Mouse (Mus musculus): ENCODE measurements at regions not wholly inside any gene's neighbourhood (a gene's known extent, or its start where the extent isn't known, plus 50 kb on each side); places are given as distances from the start of the nearest gene placed in this dataset.

DNA sequence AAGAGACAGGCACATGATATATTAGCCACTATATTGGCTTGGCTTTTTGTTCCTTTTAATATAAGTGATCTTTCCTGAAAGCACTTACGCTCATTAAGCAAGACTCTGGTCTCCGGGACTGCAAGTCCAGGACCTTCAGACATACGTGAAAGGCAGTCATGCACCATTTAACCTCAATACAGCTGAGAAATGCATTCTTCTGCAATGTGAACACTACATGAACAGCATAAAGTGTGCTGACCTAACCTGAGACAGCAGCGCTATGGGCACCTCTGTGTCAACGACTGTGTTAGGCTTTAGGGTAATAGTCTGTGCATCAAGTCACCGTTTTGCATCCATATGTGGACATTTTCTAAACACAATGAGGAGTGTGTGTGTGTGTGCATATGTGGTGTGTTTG, 137.3 kb downstream of the Gm11146 start:
- Histone ChIP-seq H3K27me3 (ENCODE audit: control insufficient read depth, insufficient read depth, low read length) (no peaks in the 10 kb centered on the region), H3K4me3 (ENCODE audit: low read depth, low read length) (no peak overlapping the region), H3K4me1 (ENCODE audit: control insufficient read depth, insufficient read depth, insufficient read length, low read length) (no peaks in the 10 kb centered on the region), H3K36me3 (ENCODE audit: control insufficient read depth, insufficient read depth, low read length) (no peaks in the 10 kb centered on the region), H3K27ac (ENCODE audit: insufficient read depth, low read depth, low read length) (no peak overlapping the region)
- WGBS = 89% methylated on average over 6 of the region's 6 CpGs
- no peak for TF ChIP-seq POLR2A (IDR thresholded peaks at IDR 0.05; ENCODE audit: low read depth, low read length)
- no peak for TF ChIP-seq CTCF (IDR thresholded peaks at IDR 0.05; ENCODE audit: extremely low read depth, insufficient read length, insufficient replicate concordance, low read depth, low read length)

DNA sequence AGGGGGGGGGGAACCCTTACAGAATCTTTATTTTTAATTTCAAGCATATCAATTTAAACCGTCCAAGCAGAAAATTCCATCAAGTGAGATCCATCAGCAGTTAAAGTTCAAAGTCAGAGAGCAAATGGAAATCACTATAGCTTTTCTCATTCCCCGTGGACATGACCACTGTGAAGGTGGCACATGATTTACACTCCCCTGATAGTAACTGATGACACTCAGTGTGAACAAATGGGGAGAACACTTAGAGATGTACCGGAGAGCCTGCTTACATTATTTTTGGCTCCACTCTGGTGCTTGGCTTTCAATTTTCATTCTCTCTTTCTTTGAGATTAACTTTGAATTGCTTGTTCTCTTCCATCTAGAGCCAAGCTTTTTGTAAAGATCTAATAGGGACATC, 140.0 kb downstream of the Gm11146 start:
- Histone ChIP-seq H3K4me3 (ENCODE audit: low read depth, low read length) (no peak overlapping the region), H3K27me3 (ENCODE audit: control insufficient read depth, insufficient read depth, low read length) (no peaks in the 10 kb centered on the region), H3K36me3 (ENCODE audit: control insufficient read depth, insufficient read depth, low read length) (no peaks in the 10 kb centered on the region), H3K27ac (ENCODE audit: insufficient read depth, low read depth, low read length) (no peak overlapping the region), H3K4me1 (ENCODE audit: control insufficient read depth, insufficient read depth, insufficient read length, low read length) (no peaks in the 10 kb centered on the region)
- TF ChIP-seq POLR2A (IDR thresholded peaks at IDR 0.05; ENCODE audit: low read depth, low read length) (no peak), CTCF (IDR thresholded peaks at IDR 0.05; ENCODE audit: extremely low read depth, insufficient read length, insufficient replicate concordance, low read depth, low read length) (no peak)
- WGBS = 76% methylated on average over 3 of the region's 3 CpGs

DNA sequence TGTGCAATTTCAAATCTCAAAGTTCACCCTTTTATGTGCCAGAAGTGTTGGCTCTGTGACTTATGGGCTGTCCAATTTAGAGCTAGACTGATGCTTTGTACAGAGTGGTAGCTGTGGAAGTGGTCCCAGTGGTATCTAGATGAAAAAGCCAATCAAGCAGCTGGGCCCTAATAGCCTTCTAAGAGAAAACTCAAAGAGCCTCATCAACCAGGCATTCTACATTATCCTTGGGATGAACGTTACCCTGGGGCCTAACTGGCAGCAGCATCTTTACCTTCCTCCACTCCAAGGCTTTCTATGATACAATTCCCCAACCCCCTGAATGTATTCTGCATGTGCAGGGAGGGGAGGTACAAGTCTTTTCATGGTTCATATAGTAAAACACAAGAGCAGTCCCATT, 140.4 kb downstream of the Gm11146 start:
- WGBS = 93% methylated on average over 1 of the region's 1 CpGs
- no peaks in the 10 kb centered on the region for H3K36me3 ChIP-seq (ENCODE audit: control insufficient read depth, insufficient read depth, low read length)
- H3K27me3 ChIP-seq (ENCODE audit: control insufficient read depth, insufficient read depth, low read length) = no peaks in the 10 kb centered on the region
- TF ChIP-seq CTCF (IDR thresholded peaks at IDR 0.05; ENCODE audit: extremely low read depth, insufficient read length, insufficient replicate concordance, low read depth, low read length) (no peak), POLR2A (IDR thresholded peaks at IDR 0.05; ENCODE audit: low read depth, low read length) (no peak)
- H3K27ac ChIP-seq (ENCODE audit: insufficient read depth, low read depth, low read length) = no peak overlapping the region
- H3K4me1 ChIP-seq (ENCODE audit: control insufficient read depth, insufficient read depth, insufficient read length, low read length) = no peaks in the 10 kb centered on the region
- no peak overlapping the region for H3K4me3 ChIP-seq (ENCODE audit: low read depth, low read length)

DNA sequence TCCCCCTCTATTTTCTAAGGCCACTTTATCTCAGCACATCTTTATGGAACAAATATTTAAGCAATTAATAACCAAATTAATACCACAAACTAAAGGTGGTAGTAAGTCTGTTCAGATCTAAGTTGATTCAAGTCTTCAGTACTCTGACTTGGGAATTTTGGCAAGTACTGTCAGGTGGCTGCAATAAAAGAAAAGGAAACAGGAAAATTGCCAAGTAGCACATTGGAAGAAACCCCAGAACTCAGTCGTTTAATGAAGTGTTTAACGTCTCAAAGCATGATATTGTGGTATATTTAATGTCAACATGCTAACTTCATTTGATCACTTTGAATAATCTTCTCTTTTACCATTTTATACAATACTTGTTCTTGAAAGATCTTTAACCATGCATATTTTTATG, 142.2 kb downstream of the Gm11146 start:
- TF ChIP-seq CTCF (IDR thresholded peaks at IDR 0.05; ENCODE audit: extremely low read depth, insufficient read length, insufficient replicate concordance, low read depth, low read length) (no peak), POLR2A (IDR thresholded peaks at IDR 0.05; ENCODE audit: low read depth, low read length) (no peak)
- Histone ChIP-seq H3K4me1 (ENCODE audit: control insufficient read depth, insufficient read depth, insufficient read length, low read length) (no peaks in the 10 kb centered on the region), H3K27me3 (ENCODE audit: control insufficient read depth, insufficient read depth, low read length) (no peaks in the 10 kb centered on the region), H3K27ac (ENCODE audit: insufficient read depth, low read depth, low read length) (no peak overlapping the region), H3K36me3 (ENCODE audit: control insufficient read depth, insufficient read depth, low read length) (no peaks in the 10 kb centered on the region), H3K4me3 (ENCODE audit: low read depth, low read length) (no peak overlapping the region)
- WGBS = 10% methylated on average over 2 of the region's 2 CpGs

- Histone ChIP-seq H3K27ac (ENCODE audit: insufficient read depth, low read depth, low read length) (no peak overlapping the region), H3K36me3 (ENCODE audit: control insufficient read depth, insufficient read depth, low read length) (no peaks in the 10 kb centered on the region), H3K4me3 (ENCODE audit: low read depth, low read length) (no peak overlapping the region), H3K27me3 (ENCODE audit: control insufficient read depth, insufficient read depth, low read length) (no peaks in the 10 kb centered on the region), H3K4me1 (ENCODE audit: control insufficient read depth, insufficient read depth, insufficient read length, low read length) (no peaks in the 10 kb centered on the region)
- 51% methylated on average over 6 of the region's 6 CpGs for WGBS
- TF ChIP-seq POLR2A (IDR thresholded peaks at IDR 0.05; ENCODE audit: low read depth, low read length) (no peak), CTCF (IDR thresholded peaks at IDR 0.05; ENCODE audit: extremely low read depth, insufficient read length, insufficient replicate concordance, low read depth, low read length) (no peak)
Observed at GRCm38 (mm10) chr16:77444647-77445046, 157.2 kb downstream of the Gm11146 start.

- Histone ChIP-seq H3K4me1 (ENCODE audit: control insufficient read depth, insufficient read depth, insufficient read length, low read length) (no peaks in the 10 kb centered on the region), H3K36me3 (ENCODE audit: control insufficient read depth, insufficient read depth, low read length) (no peaks in the 10 kb centered on the region), H3K27me3 (ENCODE audit: control insufficient read depth, insufficient read depth, low read length) (no peaks in the 10 kb centered on the region), H3K27ac (ENCODE audit: insufficient read depth, low read depth, low read length) (no peak overlapping the region), H3K4me3 (ENCODE audit: low read depth, low read length) (no peak overlapping the region)
- TF ChIP-seq POLR2A (IDR thresholded peaks at IDR 0.05; ENCODE audit: low read depth, low read length) = no peak
- TF ChIP-seq CTCF (IDR thresholded peaks at IDR 0.05; ENCODE audit: extremely low read depth, insufficient read length, insufficient replicate concordance, low read depth, low read length) = no peak
- 14% methylated on average over 4 of the region's 4 CpGs for WGBS
Observed at GRCm38 (mm10) chr16:77444006-77444405, 157.9 kb downstream of the Gm11146 start.

- no peak overlapping the region for H3K4me3 ChIP-seq (ENCODE audit: low read depth, low read length)
- H3K36me3 ChIP-seq (ENCODE audit: control insufficient read depth, insufficient read depth, low read length) = no peaks in the 10 kb centered on the region
- no peak for TF ChIP-seq POLR2A (IDR thresholded peaks at IDR 0.05; ENCODE audit: low read depth, low read length)
- no peak for TF ChIP-seq CTCF (IDR thresholded peaks at IDR 0.05; ENCODE audit: extremely low read depth, insufficient read length, insufficient replicate concordance, low read depth, low read length)
- H3K4me1 ChIP-seq (ENCODE audit: control insufficient read depth, insufficient read depth, insufficient read length, low read length) = no peaks in the 10 kb centered on the region
- no peak overlapping the region for H3K27ac ChIP-seq (ENCODE audit: insufficient read depth, low read depth, low read length)
- H3K27me3 ChIP-seq (ENCODE audit: control insufficient read depth, insufficient read depth, low read length) = no peaks in the 10 kb centered on the region
- 78% methylated on average over 5 of the region's 5 CpGs for WGBS
Observed at GRCm38 (mm10) chr16:77443318-77443717, 158.6 kb downstream of the Gm11146 start.

- no peaks in the 10 kb centered on the region for H3K4me1 ChIP-seq (ENCODE audit: control insufficient read depth, insufficient read depth, insufficient read length, low read length)
- 87% methylated on average over 6 of the region's 6 CpGs for WGBS
- no peak overlapping the region for H3K27ac ChIP-seq (ENCODE audit: insufficient read depth, low read depth, low read length)
- H3K27me3 ChIP-seq (ENCODE audit: control insufficient read depth, insufficient read depth, low read length) = no peaks in the 10 kb centered on the region
- no peak overlapping the region for H3K4me3 ChIP-seq (ENCODE audit: low read depth, low read length)
- H3K36me3 ChIP-seq (ENCODE audit: control insufficient read depth, insufficient read depth, low read length) = no peaks in the 10 kb centered on the region
- TF ChIP-seq POLR2A (IDR thresholded peaks at IDR 0.05; ENCODE audit: low read depth, low read length) (no peak), CTCF (IDR thresholded peaks at IDR 0.05; ENCODE audit: extremely low read depth, insufficient read length, insufficient replicate concordance, low read depth, low read length) (no peak)
Observed at GRCm38 (mm10) chr16:77442866-77443265, 159.0 kb downstream of the Gm11146 start.

Data from small intestine, adult 2 months (tissue).